Mouse (Mus musculus): Measurements from ENCODE around the gene Nbl1. TPM values are rescaled to one million over a fixed set of nuclear protein-coding genes. Genes with fewer than 3 reads are reported as not detected.
A peak's percentile ranks its signal among the peaks of the same experiment; 100 is the strongest.

Gene Nbl1
- polyA plus RNA-seq, 1 experiment, result 5.4 TPM

- no peak overlapping the region for H3K4me3 ChIP-seq (ENCODE audit: control insufficient read depth, low read depth, low read length)
- peaks cover 2% of the 10 kb centered on the region; the same call in 1 of the 2 replicates for H3K36me3 ChIP-seq (ENCODE audit: control insufficient read depth, insufficient read depth, low read length)
- TF ChIP-seq CTCF (IDR thresholded peaks at IDR 0.05; ENCODE audit: control insufficient read depth, insufficient read depth, insufficient replicate concordance, low read depth, low read length) (no peak), POLR2A (IDR thresholded peaks at IDR 0.05; ENCODE audit: control insufficient read depth, low read depth, low read length) (no peak)
- H3K27ac ChIP-seq (ENCODE audit: control insufficient read depth, insufficient read depth, low read depth, low read length), result no peak overlapping the region
- H3K4me1 ChIP-seq (ENCODE audit: control insufficient read depth, insufficient read depth, low read length), result no peaks in the 10 kb centered on the region
- no peaks in the 10 kb centered on the region for H3K27me3 ChIP-seq (ENCODE audit: control insufficient read depth, insufficient read depth, low read length)
Observed at GRCm38 (mm10) chr4:139101546-139101945, 8.8 kb upstream of the Nbl1 start.

- no peak overlapping the region for H3K4me3 ChIP-seq (ENCODE audit: control insufficient read depth, low read depth, low read length)
- TF ChIP-seq CTCF (IDR thresholded peaks at IDR 0.05; ENCODE audit: control insufficient read depth, insufficient read depth, insufficient replicate concordance, low read depth, low read length) (no peak), POLR2A (IDR thresholded peaks at IDR 0.05; ENCODE audit: control insufficient read depth, low read depth, low read length) (no peak)
- H3K27ac ChIP-seq (ENCODE audit: control insufficient read depth, insufficient read depth, low read depth, low read length), result no peak overlapping the region
- H3K4me1 ChIP-seq (ENCODE audit: control insufficient read depth, insufficient read depth, low read length), result 0 out of 2 replicates have a peak, but pooled peaks cover 2% of the 10 kb centered on the region
- no peaks in the 10 kb centered on the region for H3K27me3 ChIP-seq (ENCODE audit: control insufficient read depth, insufficient read depth, low read length)
- H3K36me3 ChIP-seq (ENCODE audit: control insufficient read depth, insufficient read depth, low read length), result peaks cover 2% of the 10 kb centered on the region; the same call in 1 of the 2 replicates
Observed at GRCm38 (mm10) chr4:139100326-139100725, 7.5 kb upstream of the Nbl1 start.

GRCm38 (mm10) chr4:139096201-139096600 lies 3.4 kb upstream of the Nbl1 start:
- H3K4me1 ChIP-seq (ENCODE audit: control insufficient read depth, insufficient read depth, low read length), result peaks cover 11% of the 10 kb centered on the region; the same call in 1 of the 2 replicates
- H3K4me3 ChIP-seq (ENCODE audit: control insufficient read depth, low read depth, low read length), result no peak overlapping the region
- no peak for TF ChIP-seq POLR2A (IDR thresholded peaks at IDR 0.05; ENCODE audit: control insufficient read depth, low read depth, low read length)
- TF ChIP-seq CTCF (IDR thresholded peaks at IDR 0.05; ENCODE audit: control insufficient read depth, insufficient read depth, insufficient replicate concordance, low read depth, low read length), result no peak
- no peak overlapping the region for H3K27ac ChIP-seq (ENCODE audit: control insufficient read depth, insufficient read depth, low read depth, low read length)
- H3K36me3 ChIP-seq (ENCODE audit: control insufficient read depth, insufficient read depth, low read length), result no peaks in the 10 kb centered on the region
- H3K27me3 ChIP-seq (ENCODE audit: control insufficient read depth, insufficient read depth, low read length), result no peaks in the 10 kb centered on the region; the same call in 1 of the 2 replicates

GRCm38 (mm10) chr4:139095406-139095805 lies 2.6 kb upstream of the Nbl1 start:
- Histone ChIP-seq H3K4me1 (ENCODE audit: control insufficient read depth, insufficient read depth, low read length) (peaks cover 11% of the 10 kb centered on the region; the same call in 1 of the 2 replicates), H3K27ac (ENCODE audit: control insufficient read depth, insufficient read depth, low read depth, low read length) (no peak overlapping the region), H3K4me3 (ENCODE audit: control insufficient read depth, low read depth, low read length) (no peak overlapping the region), H3K36me3 (ENCODE audit: control insufficient read depth, insufficient read depth, low read length) (no peaks in the 10 kb centered on the region), H3K27me3 (ENCODE audit: control insufficient read depth, insufficient read depth, low read length) (no peaks in the 10 kb centered on the region; the same call in 1 of the 2 replicates)
- TF ChIP-seq POLR2A (IDR thresholded peaks at IDR 0.05; ENCODE audit: control insufficient read depth, low read depth, low read length) (no peak), CTCF (IDR thresholded peaks at IDR 0.05; ENCODE audit: control insufficient read depth, insufficient read depth, insufficient replicate concordance, low read depth, low read length) (no peak)

GRCm38 (mm10) chr4:139093196-139093530 lies 370 bp upstream of the Nbl1 start:
- H3K4me1 ChIP-seq (ENCODE audit: control insufficient read depth, insufficient read depth, low read length), result peaks cover 11% of the 10 kb centered on the region; the same call in 1 of the 2 replicates
- peak overlapping the region; percentile 65; the same call in 1 of the 2 replicates for H3K4me3 ChIP-seq (ENCODE audit: control insufficient read depth, low read depth, low read length)
- H3K36me3 ChIP-seq (ENCODE audit: control insufficient read depth, insufficient read depth, low read length), result no peaks in the 10 kb centered on the region
- TF ChIP-seq CTCF (IDR thresholded peaks at IDR 0.05; ENCODE audit: control insufficient read depth, insufficient read depth, insufficient replicate concordance, low read depth, low read length), result no peak
- no peak for TF ChIP-seq POLR2A (IDR thresholded peaks at IDR 0.05; ENCODE audit: control insufficient read depth, low read depth, low read length)
- H3K27me3 ChIP-seq (ENCODE audit: control insufficient read depth, insufficient read depth, low read length), result no peaks in the 10 kb centered on the region; the same call in 1 of the 2 replicates
- no peak overlapping the region for H3K27ac ChIP-seq (ENCODE audit: control insufficient read depth, insufficient read depth, low read depth, low read length)

GRCm38 (mm10) chr4:139091478-139092355 lies 1.1 kb downstream of the Nbl1 start:
- no peak overlapping the region for H3K27ac ChIP-seq (ENCODE audit: control insufficient read depth, insufficient read depth, low read depth, low read length)
- peaks cover 11% of the 10 kb centered on the region; the same call in 1 of the 2 replicates for H3K4me1 ChIP-seq (ENCODE audit: control insufficient read depth, insufficient read depth, low read length)
- H3K4me3 ChIP-seq (ENCODE audit: control insufficient read depth, low read depth, low read length), result peak overlapping the region; percentile 65
- TF ChIP-seq CTCF (IDR thresholded peaks at IDR 0.05; ENCODE audit: control insufficient read depth, insufficient read depth, insufficient replicate concordance, low read depth, low read length) (no peak), POLR2A (IDR thresholded peaks at IDR 0.05; ENCODE audit: control insufficient read depth, low read depth, low read length) (no peak)
- H3K36me3 ChIP-seq (ENCODE audit: control insufficient read depth, insufficient read depth, low read length), result no peaks in the 10 kb centered on the region
- H3K27me3 ChIP-seq (ENCODE audit: control insufficient read depth, insufficient read depth, low read length), result no peaks in the 10 kb centered on the region; the same call in 1 of the 2 replicates

- H3K27me3 ChIP-seq (ENCODE audit: control insufficient read depth, insufficient read depth, low read length), result no peaks in the 10 kb centered on the region; the same call in 1 of the 2 replicates
- no peak overlapping the region for H3K4me3 ChIP-seq (ENCODE audit: control insufficient read depth, low read depth, low read length)
- peaks cover 9% of the 10 kb centered on the region; the same call in 1 of the 2 replicates for H3K4me1 ChIP-seq (ENCODE audit: control insufficient read depth, insufficient read depth, low read length)
- TF ChIP-seq CTCF (IDR thresholded peaks at IDR 0.05; ENCODE audit: control insufficient read depth, insufficient read depth, insufficient replicate concordance, low read depth, low read length), result no peak
- TF ChIP-seq POLR2A (IDR thresholded peaks at IDR 0.05; ENCODE audit: control insufficient read depth, low read depth, low read length), result no peak
- no peak overlapping the region for H3K27ac ChIP-seq (ENCODE audit: control insufficient read depth, insufficient read depth, low read depth, low read length)
- no peaks in the 10 kb centered on the region for H3K36me3 ChIP-seq (ENCODE audit: control insufficient read depth, insufficient read depth, low read length)
Observed at GRCm38 (mm10) chr4:139091066-139091465, 1.7 kb downstream of the Nbl1 start.

Measured in testis, adult 2 months (tissue).